Mouse (Mus musculus) liver, postnatal 0 days (tissue): ENCODE measurements around the gene Tpst1.

Experiments used
- CTCF ChIP-seq: sonication (generic); IDR thresholded peaks from 2 replicates; pipeline ENCODE4 v1.5.1; 2016; ENCODE audit warnings: antibody characterized with exemption, low read depth
- EP300 ChIP-seq: IDR thresholded peaks from 2 replicates; pipeline ENCODE4 v1.6.1; 2016; ENCODE audit warnings: antibody characterized with exemption, low read depth, mild to moderate bottlenecking

- TF ChIP-seq EP300 (no peak), CTCF (no peak)
Measured at GRCm38 (mm10) chr5:130084271-130084670, 11.1 kb downstream of the Tpst1 start.
